Mouse (Mus musculus): ENCODE measurements around the gene A630073D07Rik.
"Not testable (repeated sequence)": the region's sequence is repeated elsewhere in the genome, so short reads cannot be mapped to it uniquely, and the experiment has no call there.

Gene A630073D07Rik

GRCm38 (mm10) chr6:132651426-132651825 lies at the start of gene A630073D07Rik:
Gene A630073D07Rik, minus strand, starts transcription at chr6:132651526.
- no peak for DNase-seq (ENCODE audit: low spot score)

DNA sequence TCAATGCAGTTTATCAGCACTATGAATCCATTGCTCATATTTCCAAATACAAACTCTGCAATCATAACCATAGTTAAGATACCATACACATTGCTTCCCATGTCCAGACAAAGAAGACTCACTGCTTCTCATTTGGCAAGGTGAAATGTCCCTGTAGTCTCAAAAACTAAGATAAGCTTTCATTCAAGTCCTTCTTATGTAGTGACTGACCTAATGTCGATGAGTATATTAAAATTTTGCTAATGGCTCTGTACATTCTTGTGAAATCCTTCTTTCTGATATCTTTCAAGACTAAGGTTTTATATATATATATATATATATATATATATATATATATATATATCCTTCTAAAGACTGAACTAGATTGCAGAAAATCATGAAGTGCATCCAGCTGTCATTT lies 49.6 kb upstream of the A630073D07Rik start, which contains the start of gene Tas2r121:
Gene Tas2r121 (minus strand): TSS at position 101 of the 400 bp plus-strand sequence.
- no peak for DNase-seq (ENCODE audit: low spot score)

- not testable (repeated sequence) for DNase-seq (ENCODE audit: low spot score)
These were observed 40.3 kb upstream of the A630073D07Rik start for GRCm38 (mm10) chr6:132691596-132691995.

DNA sequence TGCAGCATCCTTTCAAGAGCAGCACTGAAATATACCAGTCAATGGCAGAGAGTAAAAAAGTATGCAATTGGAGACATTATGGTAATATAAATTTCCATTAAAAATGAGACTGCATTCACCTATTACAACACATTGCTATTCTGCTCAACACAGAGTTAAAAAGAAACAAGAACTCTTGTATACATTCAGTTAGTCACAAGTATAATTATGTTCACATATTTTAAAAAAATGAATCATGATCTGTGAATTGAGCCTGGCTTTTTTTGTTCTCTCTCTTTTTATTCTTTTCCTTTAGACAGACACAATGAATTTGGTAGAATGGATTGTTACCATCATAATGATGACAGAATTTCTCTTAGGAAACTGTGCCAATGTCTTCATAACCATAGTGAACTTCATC lies 5.3 kb upstream of the A630073D07Rik start, which contains the start of gene Tas2r120:
Gene Tas2r120 (plus strand): TSS at position 301 of the 400 bp plus-strand sequence.
- no peak for DNase-seq (ENCODE audit: low spot score)

GRCm38 (mm10) chr6:132649399-132649798 lies 1.9 kb downstream of the A630073D07Rik start:
- DNase-seq (ENCODE audit: low spot score) = peak; percentile 1

- DNase-seq (ENCODE audit: low spot score) = not testable (repeated sequence)
These were observed 55.7 kb downstream of the A630073D07Rik start, which contains the start of gene Prp2 for GRCm38 (mm10) chr6:132595613-132596012. Gene Prp2, plus strand, starts transcription at chr6:132595913.
